Mouse (Mus musculus) liver, embryonic 14.5 days (tissue): ENCODE data around the gene Ankrd33b. TPM values are rescaled to one million over a fixed set of nuclear protein-coding genes. Genes with fewer than 3 reads are reported as not detected.

ENCODE experiments used
- ATAC-seq: fragments of 200-750 bp; cut with Nextera tagmentation; 2 replicates; pipeline ENCODE4 v1.8.0; 2017; ENCODE audit warnings: moderate number of reproducible peaks, mild to moderate bottlenecking, moderate library complexity; ENCODE audit not compliant: insufficient read depth
- DNase-seq, 3 experiments: peaks; one replicate each; pipeline ENCODE4 v3.0.0-alpha.2; 2012 to 2013; ENCODE audit warnings: low read depth in 3 of 3, low spot score in 3 of 3
- H3K27ac ChIP-seq: fragments of 300-500 bp; sonication (generic); 2 replicates; pipeline ENCODE4 v1.5.1; 2014; ENCODE audit warnings: moderate library complexity, mild to moderate bottlenecking, control low read depth, inconsistent platforms
- H3K27me3 ChIP-seq: fragments of 300-500 bp; sonication (generic); 2 replicates; pipeline ENCODE4 v1.6.1; 2014; ENCODE audit warnings: mild to moderate bottlenecking, low read length, moderate library complexity; ENCODE audit not compliant: control insufficient read depth, insufficient read depth
- H3K36me3 ChIP-seq: fragments of 300-500 bp; sonication (generic); replicated peaks from 2 replicates; pipeline ENCODE4 v1.6.1; 2014; ENCODE audit warnings: low read depth; ENCODE audit not compliant: control insufficient read depth, insufficient read depth
- H3K4me1 ChIP-seq, 2 experiments: fragments of 200-500 bp in 1 of 2; fragments of 300-500 bp in 1 of 2; sonication (generic) in 1 of 2; replicated peaks; 2 replicates each; pipeline ENCODE4 v1.6.1; 2012 to 2014; ENCODE audit warnings: antibody characterized with exemption in 1 of 2, inconsistent platforms in 1 of 2, low read length in 1 of 2; ENCODE audit not compliant: control insufficient read depth in 2 of 2, insufficient read depth in 2 of 2
- H3K4me2 ChIP-seq: fragments of 300-500 bp; sonication (generic); 2 replicates; pipeline ENCODE4 v1.6.1; 2014; ENCODE audit warnings: low read depth, mild to moderate bottlenecking, control low read depth, moderate library complexity
- H3K4me3 ChIP-seq, 2 experiments: fragments of 200-500 bp in 1 of 2; fragments of 300-500 bp in 1 of 2; sonication (generic) in 1 of 2; 2 replicates each; pipeline ENCODE4 v1.5.1; 2012 to 2014; ENCODE audit warnings: low read depth in 2 of 2, low read length in 2 of 2, mild to moderate bottlenecking in 2 of 2, control low read depth in 1 of 2, inconsistent platforms in 1 of 2, moderate library complexity in 1 of 2; ENCODE audit not compliant: insufficient read depth in 1 of 2
- H3K9ac ChIP-seq: fragments of 300-500 bp; sonication (generic); replicated peaks from 2 replicates; pipeline ENCODE4 v1.6.1; 2014; ENCODE audit warnings: mild to moderate bottlenecking, control low read depth, moderate library complexity
- H3K9me3 ChIP-seq: fragments of 300-500 bp; sonication (generic); 2 replicates; pipeline ENCODE4 v1.6.1; 2016; ENCODE audit warnings: low read length, mixed read lengths; ENCODE audit not compliant: control insufficient read depth
- CTCF ChIP-seq: IDR thresholded peaks from 2 replicates; pipeline ENCODE4 v1.5.1; 2016; ENCODE audit warnings: antibody characterized with exemption, low read depth, control low read depth
- EP300 ChIP-seq: IDR thresholded peaks from 2 replicates; pipeline ENCODE4 v1.6.1; 2016; ENCODE audit warnings: antibody characterized with exemption, low read depth
- WGBS: fragments of 180-500 bp; shearing (Covaris S2); extraction: QIAGEN DNeasy Blood & Tissue Kit; methylation state at CpG from one replicate; pipeline ENCODE4 v1.1.7; 2014; ENCODE audit not compliant: insufficient replicate concordance; 5-methylcytosine and 5-hydroxymethylcytosine counted together
- polyA plus RNA-seq, 2 experiments: library from polyadenylated mRNA; depleted of rRNA in 1 of 2; stranded (reverse) in 1 of 2; unstranded in 1 of 2; fragments of >200 nt; fragmentation: Nextera tagmentation in 1 of 2; extraction: Ambion mirVana in 1 of 2; gene quantifications; 2 replicates each; pipeline versions ENCODE4 v1.2.1 to v1.2.3; 2012 to 2014

Ankrd33b gene
- polyA plus RNA-seq, 2 experiments, result 0.19 to 0.27 TPM

DNA sequence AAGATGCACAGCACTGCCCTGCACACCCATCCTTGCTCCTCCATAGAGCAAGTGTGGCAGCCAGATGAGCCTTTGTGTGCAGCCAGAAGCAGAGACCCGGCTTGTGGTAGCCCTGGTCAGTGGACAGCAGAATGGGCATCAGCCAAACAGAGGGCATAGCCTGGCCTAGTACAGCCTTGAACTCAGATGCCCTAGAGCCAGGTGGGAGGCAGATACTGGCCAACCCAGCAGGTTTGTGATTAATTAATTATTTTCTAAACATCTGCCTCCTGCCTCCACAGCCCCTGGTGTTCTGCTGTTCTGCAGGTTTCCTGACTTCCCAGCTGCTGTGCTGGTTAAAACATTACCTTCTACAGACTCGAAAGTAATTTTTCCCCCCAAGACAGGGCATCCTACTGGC, 88.4 kb downstream of the Ankrd33b start:
- 57% methylated on average over 2 of the region's 2 CpGs for WGBS
- Histone ChIP-seq H3K27me3 (no peaks in the 10 kb centered on the region), H3K36me3 (no peaks in the 10 kb centered on the region), H3K4me1 (peaks cover 0 to 7% of the 10 kb centered on the region in 2 experiments; a peak in 1 of 4 replicates), H3K4me3 (no peak overlapping the region), H3K9me3 (no peaks in the 10 kb centered on the region), H3K4me2 (no peak overlapping the region), H3K27ac (no peak overlapping the region), H3K9ac (no peak overlapping the region)
- DNase-seq (no peak), ATAC-seq (no peak)
- TF ChIP-seq EP300, result no peak
- TF ChIP-seq CTCF, result no peak

DNA sequence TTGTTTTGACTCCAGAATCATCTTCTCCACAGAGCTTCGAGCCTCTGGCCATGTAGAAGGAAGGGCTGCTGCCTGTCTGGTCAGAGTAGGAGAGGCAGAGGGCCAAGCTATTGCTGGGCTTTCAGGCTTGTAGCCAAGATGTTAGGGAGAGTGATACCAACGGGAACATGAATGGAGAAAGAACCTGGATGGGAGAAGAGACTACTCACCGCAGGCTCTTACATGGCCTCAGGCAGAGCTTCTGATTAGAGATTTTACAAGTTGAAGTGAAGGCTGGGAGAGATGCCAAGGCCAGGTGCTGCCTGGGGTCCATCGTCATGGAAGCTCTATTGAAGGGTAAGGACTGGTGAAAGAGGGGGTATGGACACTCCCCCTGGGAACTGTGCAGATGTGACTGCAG, 89.4 kb downstream of the Ankrd33b start:
- DNase-seq (no peak), ATAC-seq (no peak)
- Histone ChIP-seq H3K4me3 (no peak overlapping the region), H3K9me3 (no peaks in the 10 kb centered on the region), H3K4me1 (peaks cover 0 to 7% of the 10 kb centered on the region in 2 experiments; a peak in 1 of 4 replicates), H3K27me3 (no peaks in the 10 kb centered on the region), H3K27ac (no peak overlapping the region), H3K4me2 (no peak overlapping the region), H3K36me3 (no peaks in the 10 kb centered on the region), H3K9ac (no peak overlapping the region)
- 57% methylated on average over 4 of the region's 4 CpGs for WGBS
- no peak for TF ChIP-seq CTCF
- TF ChIP-seq EP300, result no peak

DNA sequence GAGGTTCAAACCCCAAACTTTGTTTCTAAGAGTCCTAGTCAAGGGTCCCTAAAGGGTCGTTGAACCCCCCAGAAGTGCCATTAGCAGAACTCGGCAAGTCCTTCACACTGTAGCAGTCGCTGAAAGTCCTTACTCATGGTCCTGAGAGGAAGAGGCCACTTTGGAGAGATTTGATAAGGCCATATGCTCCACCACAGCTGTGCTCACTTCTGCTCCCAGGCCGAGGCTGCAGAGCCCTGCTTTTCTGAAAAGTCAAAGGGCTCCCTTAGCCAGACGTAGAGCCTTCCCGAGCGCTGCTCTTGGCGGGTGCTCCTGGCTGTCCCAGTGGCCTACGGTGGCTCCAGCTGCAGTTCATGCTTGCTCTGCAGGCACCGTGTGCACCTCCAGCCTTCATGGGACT, 94.0 kb downstream of the Ankrd33b start:
- Histone ChIP-seq H3K27me3 (no peaks in the 10 kb centered on the region), H3K9me3 (no peaks in the 10 kb centered on the region), H3K9ac (no peak overlapping the region), H3K36me3 (no peaks in the 10 kb centered on the region; the same call in 1 of the 2 replicates), H3K4me3 (no peak overlapping the region), H3K4me2 (no peak overlapping the region), H3K4me1 (no peaks in the 10 kb centered on the region), H3K27ac (no peak overlapping the region)
- ATAC-seq (no peak), DNase-seq (no peak)
- 9% methylated on average over 10 of the region's 10 CpGs for WGBS
- TF ChIP-seq EP300, result no peak
- TF ChIP-seq CTCF, result no peak

DNA sequence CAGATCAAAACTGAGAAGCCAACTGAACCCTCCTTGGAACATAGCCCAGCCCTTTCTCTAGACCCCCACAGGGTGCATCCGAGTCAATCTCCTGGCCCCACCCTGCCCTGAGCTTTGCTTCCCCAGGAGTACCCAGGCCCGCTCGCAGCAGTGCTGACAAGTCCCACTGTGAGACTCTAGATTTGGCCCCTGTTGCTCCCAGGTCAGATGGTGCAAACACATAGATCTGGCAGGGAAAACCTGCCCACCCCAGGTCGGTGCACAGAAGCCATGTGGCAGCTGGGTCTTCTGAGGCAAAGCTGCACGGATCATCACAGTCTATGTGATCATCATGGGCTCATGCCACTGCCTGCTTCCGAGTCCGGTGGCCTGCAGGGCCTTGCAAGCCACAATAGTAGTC, 94.8 kb downstream of the Ankrd33b start:
- DNase-seq, result no peak
- H3K36me3 ChIP-seq, result no peaks in the 10 kb centered on the region; the same call in 1 of the 2 replicates
- WGBS, result 73% methylated on average over 7 of the region's 7 CpGs
- no peak overlapping the region for H3K4me3 ChIP-seq
- TF ChIP-seq EP300 (no peak), CTCF (no peak)
- H3K9ac ChIP-seq, result no peak overlapping the region
- H3K27me3 ChIP-seq, result no peaks in the 10 kb centered on the region
- H3K4me2 ChIP-seq, result no peak overlapping the region
- no peak for ATAC-seq
- H3K27ac ChIP-seq, result no peak overlapping the region
- no peaks in the 10 kb centered on the region for H3K9me3 ChIP-seq
- no peaks in the 10 kb centered on the region for H3K4me1 ChIP-seq

DNA sequence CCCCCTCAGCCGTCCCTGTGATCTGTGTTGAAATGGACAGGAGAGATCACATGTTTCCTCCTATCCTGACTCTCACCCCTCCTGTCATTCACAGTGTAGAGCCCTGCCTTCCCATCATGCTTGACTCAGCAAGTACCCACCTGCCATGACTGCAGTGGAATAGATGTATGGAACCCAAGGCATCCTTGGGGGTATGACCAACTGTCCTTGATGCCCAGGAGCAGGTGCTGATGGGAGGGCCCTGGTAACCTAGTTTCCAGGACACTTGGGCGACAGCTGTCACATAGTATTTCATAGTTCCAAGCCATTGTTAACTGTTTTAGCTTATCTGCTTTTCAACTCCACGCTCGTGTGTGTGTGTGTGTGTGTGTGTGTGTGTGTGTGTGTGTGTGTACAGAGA, 98.0 kb downstream of the Ankrd33b start:
- H3K4me2 ChIP-seq, result no peak overlapping the region
- WGBS, result 46% methylated on average over 4 of the region's 4 CpGs
- no peak overlapping the region for H3K4me3 ChIP-seq
- no peak overlapping the region for H3K9ac ChIP-seq
- no peak for ATAC-seq
- TF ChIP-seq EP300, result no peak
- TF ChIP-seq CTCF, result no peak
- no peak overlapping the region for H3K27ac ChIP-seq
- H3K36me3 ChIP-seq, result no peaks in the 10 kb centered on the region; the same call in 1 of the 2 replicates
- H3K27me3 ChIP-seq, result no peaks in the 10 kb centered on the region
- H3K9me3 ChIP-seq, result no peaks in the 10 kb centered on the region
- DNase-seq, result no peak
- H3K4me1 ChIP-seq, result no peaks in the 10 kb centered on the region
